Mouse (Mus musculus) liver, embryonic 14.5 days (tissue): ENCODE data around the gene Spp2.

ENCODE experiments used
- CTCF ChIP-seq: IDR thresholded peaks from 2 replicates; pipeline ENCODE4 v1.5.1; 2016; ENCODE audit warnings: antibody characterized with exemption, low read depth, control low read depth
- EP300 ChIP-seq: IDR thresholded peaks from 2 replicates; pipeline ENCODE4 v1.6.1; 2016; ENCODE audit warnings: antibody characterized with exemption, low read depth

GRCm38 (mm10) chr1:88422045-88422444 is 15.3 kb downstream of the Spp2 start:
- TF ChIP-seq CTCF: no peak
- TF ChIP-seq EP300: no peak
